Mouse (Mus musculus) neutrophil, adult 5-6 weeks (primary cell): ENCODE data around the gene Igsf23. TPM values are rescaled to one million over a fixed set of nuclear protein-coding genes. Genes with fewer than 3 reads are reported as not detected.
"Not testable (repeated sequence)": the region's sequence is repeated elsewhere in the genome, so short reads cannot be mapped to it uniquely, and the experiment has no call there.

Experiments
- ATAC-seq: fragments of 151-379, 151-347 bp; 2 replicates; pipeline ENCODE4 v1.8.0; 2017; ENCODE audit warnings: mild to moderate bottlenecking, moderate TSS enrichment; ENCODE audit not compliant: insufficient number of reproducible peaks, poor library complexity, low FRiP score, severe bottlenecking; ENCODE audit errors: extremely low read depth
- total RNA-seq: library from RNA; stranded (forward); fragments of 200-1000 nt; gene quantifications from 2 replicates; pipeline ENCODE4 v1.2.3, GENCODE M21; 2017

Gene Igsf23
- 0.47 and 0.86 TPM in 2 replicates for total RNA-seq

DNA sequence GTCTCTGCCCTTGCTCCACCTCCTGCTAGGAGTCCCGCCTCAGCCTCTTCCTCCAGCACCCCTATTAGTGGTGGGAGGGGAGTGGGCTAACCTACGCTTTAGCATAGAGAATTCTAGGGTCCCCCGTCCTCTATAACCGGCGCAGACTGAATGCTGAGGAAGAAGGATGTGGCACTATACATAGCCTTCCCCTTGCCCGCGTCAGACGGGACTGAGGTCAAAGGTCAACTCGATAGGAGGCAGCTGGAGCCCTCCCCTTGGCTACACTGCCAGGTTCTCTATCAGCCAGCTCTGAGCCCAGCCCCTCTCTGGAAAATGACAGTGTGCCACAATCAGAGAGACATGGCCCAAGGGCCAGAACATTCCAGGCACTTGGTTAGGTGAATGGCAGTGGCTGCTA, at the start of gene Igsf23:
Igsf23 (minus strand) TSS at position 168 of the 400 bp plus-strand sequence.
- ATAC-seq, result no peak

GRCm38 (mm10) chr7:19996721-19997120, 46.2 kb upstream of the Igsf23 start:
- not testable (repeated sequence) for ATAC-seq

- ATAC-seq, result not testable (repeated sequence)
Observed at GRCm38 (mm10) chr7:19991165-19991564, 40.6 kb upstream of the Igsf23 start, which contains the start of gene Nlrp9b. TSS of gene Nlrp9b (plus strand) at chr7:19991465.

DNA sequence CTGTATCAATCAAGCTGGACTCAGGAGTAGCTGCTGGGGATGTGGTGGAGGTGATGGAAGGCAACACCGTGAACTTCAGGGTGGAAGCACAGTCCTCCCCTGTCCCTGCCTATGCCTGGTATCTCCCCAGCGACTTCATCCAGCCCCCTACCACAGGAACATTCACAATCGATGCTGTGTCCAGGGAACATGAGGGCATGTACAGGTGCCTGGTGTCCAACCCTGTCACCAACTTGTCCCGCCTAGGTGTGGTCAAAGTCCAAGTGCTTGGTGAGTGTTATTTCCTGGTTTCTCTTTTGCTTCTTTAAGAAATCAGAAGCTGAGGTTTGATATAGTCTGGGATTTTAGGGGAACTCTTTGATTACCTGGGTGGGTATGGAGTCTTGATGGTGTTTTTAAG, 21.0 kb upstream of the Igsf23 start:
- ATAC-seq, result no peak

- no peak for ATAC-seq
Observed at GRCm38 (mm10) chr7:19970196-19970595, 19.6 kb upstream of the Igsf23 start.

GRCm38 (mm10) chr7:19969541-19970090, 19.1 kb upstream of the Igsf23 start:
- no peak for ATAC-seq

DNA sequence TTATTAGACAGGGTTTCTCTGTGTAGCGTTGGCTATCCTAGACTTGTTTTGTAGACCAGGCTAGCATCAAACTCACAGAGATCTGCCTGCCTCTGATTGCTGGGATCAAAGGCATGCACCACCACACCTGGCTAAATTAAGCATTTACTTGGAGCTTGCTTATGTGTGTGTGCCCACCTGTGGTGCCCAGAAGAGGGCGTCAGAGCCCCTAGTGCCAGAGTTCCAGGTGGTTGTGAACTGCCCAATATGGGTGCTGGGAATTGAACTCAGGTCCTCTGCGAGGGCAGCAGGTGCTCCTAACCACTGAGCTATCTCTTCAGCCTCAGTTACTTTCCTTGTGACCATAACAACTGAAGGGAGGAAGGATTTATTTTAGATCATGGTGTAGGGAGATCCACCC, 18.6 kb upstream of the Igsf23 start:
- ATAC-seq, result no peak

DNA sequence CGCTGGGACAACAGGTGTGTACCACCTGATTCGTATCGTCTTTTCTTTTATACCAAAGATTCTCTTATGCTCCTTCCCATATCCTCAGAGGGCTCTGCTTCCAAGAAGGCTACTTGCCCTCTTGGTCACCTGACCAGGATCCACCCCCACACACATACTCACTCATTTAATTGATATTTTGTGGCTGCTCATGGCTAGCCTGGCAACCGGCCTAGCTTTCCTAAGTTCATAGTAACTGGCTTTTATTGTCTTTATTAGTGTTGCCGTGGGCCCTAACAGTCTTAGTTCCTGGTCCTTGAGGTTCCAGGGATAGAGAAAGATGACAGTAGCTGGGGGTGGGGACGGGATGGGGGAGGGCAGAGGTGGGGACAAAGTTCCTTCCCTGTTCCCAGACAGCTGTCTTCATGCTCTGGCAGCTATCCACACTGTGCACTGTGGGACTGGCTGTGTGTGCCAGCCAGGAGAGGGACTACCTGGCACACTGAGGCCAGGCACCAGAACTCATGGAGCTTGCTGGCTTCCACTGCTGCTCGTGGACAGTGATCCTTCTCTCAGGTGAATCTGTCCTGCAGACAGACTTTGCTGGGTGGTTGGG, 14.5 kb upstream of the Igsf23 start, which contains the start of gene Ceacam20:
Ceacam20 (plus strand) TSS at position 428 of the 595 bp plus-strand sequence.
- no peak for ATAC-seq

GRCm38 (mm10) chr7:19962423-19962822, 11.9 kb upstream of the Igsf23 start:
- ATAC-seq, result no peak

- peak; percentile 80 for ATAC-seq
Observed at GRCm38 (mm10) chr7:19956341-19956781, 5.8 kb upstream of the Igsf23 start.

- ATAC-seq, result no peak
Observed at GRCm38 (mm10) chr7:19955861-19956260, 5.3 kb upstream of the Igsf23 start.

DNA sequence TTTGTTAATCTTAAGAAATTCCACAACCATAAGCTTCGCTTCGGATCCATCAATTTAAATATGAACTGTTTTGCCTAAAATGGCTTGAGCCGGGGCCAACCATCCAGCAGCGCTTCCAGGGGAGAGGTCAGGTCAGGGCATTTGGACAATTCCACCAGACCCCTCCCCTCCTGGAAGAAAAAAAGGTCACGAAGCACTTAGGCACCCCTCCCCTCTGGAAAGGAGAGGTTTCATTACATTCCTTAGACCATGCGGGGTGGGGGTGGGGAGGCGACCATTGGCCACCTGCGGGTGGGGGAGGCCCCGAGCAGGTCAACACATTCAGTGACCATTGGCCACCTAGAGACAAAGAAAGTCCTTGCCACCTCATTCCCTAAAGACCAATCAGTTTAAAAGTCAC, 2.5 kb upstream of the Igsf23 start:
- no peak for ATAC-seq

DNA sequence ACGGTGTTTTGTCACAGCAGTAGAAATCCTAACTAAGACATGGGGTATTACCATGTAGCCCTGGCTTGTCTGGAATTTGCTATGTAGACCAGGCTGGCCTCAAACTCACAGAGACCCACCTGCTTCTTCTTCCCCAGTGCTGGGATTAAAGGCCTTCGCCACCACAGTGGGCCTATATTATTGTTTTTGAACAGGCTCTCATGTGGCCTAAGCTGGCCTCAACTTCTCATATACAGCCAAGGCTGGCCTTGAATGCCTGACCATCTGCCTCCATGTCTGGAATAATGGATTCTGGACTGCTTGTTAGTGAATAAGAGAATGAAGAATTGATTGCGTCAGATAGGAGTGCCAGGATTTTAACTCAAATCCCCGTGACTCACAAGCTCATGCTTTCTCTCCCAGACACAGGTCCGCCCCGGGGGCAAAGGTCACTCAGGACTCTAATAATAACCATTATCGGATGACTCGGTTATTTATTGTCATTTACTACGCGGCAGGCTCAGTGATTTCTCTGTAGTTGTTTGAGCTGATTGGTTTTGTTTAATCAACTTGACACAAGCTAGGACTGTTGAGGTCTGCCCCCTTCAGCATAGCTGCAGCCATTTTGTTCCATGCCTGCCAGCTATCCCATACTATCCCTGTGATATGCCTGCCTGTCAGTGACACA, 1.9 kb upstream of the Igsf23 start:
- ATAC-seq, result no peak

DNA sequence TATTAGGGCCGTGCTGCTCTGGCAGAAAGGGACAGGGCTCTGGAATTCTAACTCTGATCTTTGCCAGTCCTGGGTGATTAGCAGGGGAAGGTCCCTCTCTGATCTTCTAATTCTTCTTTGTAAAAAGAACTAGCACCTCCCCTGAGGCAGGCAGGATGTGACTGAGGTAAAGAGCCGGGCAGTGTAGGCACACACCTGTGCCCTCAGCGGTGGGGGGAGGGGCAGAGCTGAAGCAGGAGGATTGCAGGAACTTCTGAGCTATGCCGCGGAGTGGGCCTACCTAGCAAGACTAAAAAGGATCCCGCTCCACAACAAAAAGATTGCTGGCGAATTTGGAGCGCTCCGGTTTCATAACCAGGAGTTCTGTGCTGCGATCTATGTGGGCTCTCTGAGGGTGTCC, 560 bp downstream of the Igsf23 start:
- no peak for ATAC-seq

GRCm38 (mm10) chr7:19948956-19949355, 1.6 kb downstream of the Igsf23 start:
- no peak for ATAC-seq

DNA sequence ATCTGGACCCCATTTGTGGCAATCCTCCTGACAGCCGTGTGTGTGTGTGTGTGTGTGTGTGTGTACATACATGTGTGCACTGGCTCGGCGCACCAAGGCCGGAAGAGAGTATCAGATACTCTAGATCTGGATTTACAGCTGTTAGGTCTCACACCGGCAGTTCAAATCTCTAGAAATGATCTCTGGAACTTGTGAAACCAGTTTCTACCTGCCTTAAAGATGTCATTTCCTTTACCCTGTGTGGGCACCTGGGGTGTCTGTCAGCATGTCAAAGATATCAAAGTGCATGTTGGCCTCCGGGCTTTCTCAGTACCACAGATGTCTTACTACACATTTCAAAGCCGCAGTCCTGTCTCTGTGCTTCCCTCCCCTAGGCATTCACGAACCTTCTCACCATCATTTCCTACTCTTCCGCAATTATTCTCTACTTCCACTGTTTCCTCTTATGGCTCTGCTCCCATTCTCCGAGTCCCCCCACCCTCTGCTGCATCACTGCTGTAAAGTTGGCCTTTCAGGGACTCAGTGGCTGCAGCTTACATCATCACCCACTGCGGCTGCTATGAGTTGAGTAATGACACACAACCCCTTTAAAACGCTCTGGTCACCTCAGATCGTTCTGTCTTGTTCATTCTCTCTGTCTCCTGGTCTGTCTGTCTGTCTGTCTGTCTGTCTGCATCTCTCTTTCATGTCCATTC, 4.6 kb downstream of the Igsf23 start:
- no peak for ATAC-seq

DNA sequence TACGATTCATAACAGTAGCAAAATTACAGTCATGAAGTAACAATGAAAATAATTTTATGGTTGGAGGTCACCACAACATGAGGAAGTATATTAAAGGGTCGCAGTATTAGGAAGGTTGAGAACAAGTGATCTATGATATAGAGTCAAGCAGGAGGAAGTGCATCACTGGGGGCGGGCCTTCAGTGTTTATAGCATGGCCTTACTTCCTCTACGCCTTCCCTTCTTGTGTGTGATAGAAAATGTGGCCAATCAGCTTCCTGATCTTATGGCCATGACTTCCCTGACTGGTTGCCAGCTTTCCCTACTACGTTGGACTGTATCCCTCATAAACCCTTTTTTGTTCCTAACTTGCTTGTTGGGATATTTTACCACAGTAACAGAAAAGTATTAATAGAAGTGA, 5.4 kb downstream of the Igsf23 start:
- ATAC-seq, result no peak

GRCm38 (mm10) chr7:19944709-19945108, 5.8 kb downstream of the Igsf23 start:
- no peak for ATAC-seq

DNA sequence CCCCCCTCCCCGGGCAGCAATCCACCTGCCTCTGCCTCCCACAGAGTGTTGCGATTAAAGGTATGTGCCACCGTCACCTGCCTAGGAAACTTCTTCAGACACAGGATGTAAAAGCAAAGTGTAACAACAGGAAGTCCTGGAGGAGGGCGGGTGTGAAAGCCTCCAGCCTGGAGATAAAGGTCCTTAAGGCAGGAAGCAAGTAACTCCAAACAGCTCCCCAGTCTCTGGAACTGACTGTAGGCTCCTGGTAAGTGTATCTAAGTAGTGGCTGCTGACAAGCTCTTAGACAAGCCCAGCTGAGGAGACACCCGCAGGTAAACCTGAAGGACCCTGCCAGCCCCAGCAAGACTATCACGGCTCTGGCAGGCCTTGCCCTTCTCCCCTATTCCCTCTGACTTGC, 10.3 kb downstream of the Igsf23 start:
- ATAC-seq, result no peak
